Mouse (Mus musculus): ENCODE measurements around the gene Gabrg3. TPM values are rescaled to one million over a fixed set of nuclear protein-coding genes. Genes with fewer than 3 reads are reported as not detected.

The Gabrg3 gene
- total RNA-seq, 2 experiments from 2014 or later = 1.2 to 9.1 TPM

- DNase-seq (ENCODE audit: low spot score in 2 of 2) = no peak
Observed at GRCm38 (mm10) chr7:56765612-56766445, 621.2 kb downstream of the Gabrg3 start.

GRCm38 (mm10) chr7:56729225-56729624 is 657.8 kb downstream of the Gabrg3 start:
- no peak for DNase-seq (ENCODE audit: low spot score in 2 of 2)

Other genes starting within 250 kb of the Gabrg3 start
- gene Gabrb3, start 32.5 kb upstream of the Gabrg3 start, total RNA-seq (2021) = 1 to 10 TPM; 5.8 to 9.6 TPM
- under 1 TPM; 0.17 to 0.22 TPM for gene Gabra5, start 122.9 kb upstream of the Gabrg3 start, total RNA-seq (2021)